Mouse (Mus musculus): ENCODE data around the gene Gabbr2. TPM values are rescaled to one million over a fixed set of nuclear protein-coding genes. Genes with fewer than 3 reads are reported as not detected.

The Gabbr2 gene
- polyA plus RNA-seq, 1 experiment from 2014 or later: 0.17 TPM

DNA sequence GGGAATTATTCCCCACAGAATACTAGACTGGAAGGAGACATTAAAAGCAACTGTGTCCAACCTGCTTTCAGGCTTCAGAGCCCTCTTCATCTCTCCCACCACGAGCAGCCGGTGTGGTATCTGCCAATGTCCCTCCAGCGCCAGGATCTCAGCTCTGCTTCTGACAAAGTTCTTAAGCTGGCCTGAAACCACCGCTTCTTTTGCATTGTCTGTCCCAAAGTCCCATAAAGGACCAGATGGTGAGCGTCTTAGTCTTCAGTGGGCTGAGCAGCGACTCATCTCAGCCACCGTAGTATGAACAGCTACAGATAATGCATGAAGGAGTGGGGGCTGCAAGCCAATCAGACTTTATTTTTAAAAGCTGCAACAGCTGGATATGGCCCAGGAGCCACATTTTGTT, 107.5 kb downstream of the Gabbr2 start:
- Histone ChIP-seq H3K4me3 (ENCODE audit: low read length) (no peak overlapping the region), H3K27ac (ENCODE audit: low read length) (no peak overlapping the region), H3K36me3 (ENCODE audit: control insufficient read depth, insufficient read depth, low read length) (no peaks in the 10 kb centered on the region), H3K4me2 (ENCODE audit: low read depth, low read length) (no peak overlapping the region), H3K9me3 (ENCODE audit: control insufficient read depth, low read length) (no peaks in the 10 kb centered on the region), H3K9ac (ENCODE audit: low read depth, low read length) (no peak overlapping the region), H3K27me3 (replicated peaks; ENCODE audit: control insufficient read depth, insufficient read depth, low read length) (no peaks in the 10 kb centered on the region), H3K4me1 (ENCODE audit: control insufficient read depth, insufficient read depth, low read length) (0 out of 2 replicates have a peak, but pooled peaks cover 6% of the 10 kb centered on the region)
- no peak for ATAC-seq
- WGBS: 51% methylated on average over 7 of the region's 7 CpGs

DNA sequence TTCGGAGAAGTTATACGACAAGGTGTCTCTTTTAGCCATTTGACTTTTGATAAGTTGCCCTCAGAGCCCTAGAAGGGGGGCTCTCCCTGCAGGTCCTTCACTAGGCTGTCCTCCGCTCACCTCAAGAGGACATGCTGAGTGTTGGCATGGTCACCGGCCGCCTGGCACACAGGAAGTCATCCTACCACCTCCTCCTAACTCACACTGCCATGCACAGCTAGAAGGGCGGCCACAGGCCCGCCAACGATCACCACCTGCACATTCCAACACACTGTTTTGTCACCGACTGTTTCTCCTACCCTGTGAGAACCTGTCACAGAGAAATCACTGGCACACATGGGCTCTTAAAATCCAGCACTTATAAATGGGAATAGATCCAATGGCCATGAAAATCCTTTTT, 108.1 kb downstream of the Gabbr2 start:
- WGBS: 67% methylated on average over 9 of the region's 9 CpGs
- Histone ChIP-seq H3K36me3 (ENCODE audit: control insufficient read depth, insufficient read depth, low read length) (no peaks in the 10 kb centered on the region), H3K4me2 (ENCODE audit: low read depth, low read length) (no peak overlapping the region), H3K27ac (ENCODE audit: low read length) (no peak overlapping the region), H3K9ac (ENCODE audit: low read depth, low read length) (no peak overlapping the region), H3K9me3 (ENCODE audit: control insufficient read depth, low read length) (no peaks in the 10 kb centered on the region), H3K4me1 (ENCODE audit: control insufficient read depth, insufficient read depth, low read length) (0 out of 2 replicates have a peak, but pooled peaks cover 6% of the 10 kb centered on the region), H3K4me3 (ENCODE audit: low read length) (no peak overlapping the region), H3K27me3 (replicated peaks; ENCODE audit: control insufficient read depth, insufficient read depth, low read length) (no peaks in the 10 kb centered on the region)
- ATAC-seq: no peak

DNA sequence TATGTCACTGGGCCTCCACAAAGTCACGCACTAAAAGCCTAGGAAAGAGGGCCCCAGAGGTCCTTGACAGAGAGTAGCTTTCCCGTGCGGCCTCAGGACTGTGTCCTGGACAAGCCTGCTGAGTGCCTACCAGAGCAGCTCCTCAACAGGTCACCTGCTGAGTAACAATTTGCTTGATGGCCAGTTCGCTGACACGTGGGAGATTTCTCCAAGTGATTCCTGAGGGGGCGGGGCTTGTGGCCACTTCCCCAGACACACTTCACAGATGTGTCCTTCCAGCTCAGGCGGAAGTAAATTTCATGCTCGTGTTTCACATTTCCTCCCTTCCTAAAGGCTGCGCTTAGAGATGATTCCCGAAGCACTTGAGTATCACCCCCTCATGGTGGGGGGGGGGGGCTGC, 108.6 kb downstream of the Gabbr2 start:
- H3K4me3 ChIP-seq (ENCODE audit: low read length): no peak overlapping the region
- H3K4me1 ChIP-seq (ENCODE audit: control insufficient read depth, insufficient read depth, low read length): 0 out of 2 replicates have a peak, but pooled peaks cover 6% of the 10 kb centered on the region
- WGBS: 48% methylated on average over 10 of the region's 10 CpGs

DNA sequence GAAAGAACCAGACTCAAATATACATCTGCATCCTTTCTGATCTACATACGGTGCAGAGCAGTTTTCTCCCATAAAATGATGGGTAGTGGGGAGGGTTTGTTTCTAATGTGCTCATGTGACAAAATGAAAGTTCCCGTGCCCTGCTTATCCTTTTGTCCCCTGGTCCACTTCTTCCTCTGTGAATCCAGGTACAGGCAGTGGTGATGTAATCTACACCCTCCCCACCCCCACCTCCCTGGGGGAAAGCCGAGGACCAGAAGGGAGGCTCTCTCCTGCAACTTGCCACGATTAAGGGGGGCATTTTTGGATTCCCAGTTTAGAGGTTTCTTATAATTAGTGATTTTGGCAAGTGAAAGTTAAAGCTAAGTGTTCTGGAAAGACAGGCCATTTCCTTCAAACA, 110.4 kb downstream of the Gabbr2 start:
- Histone ChIP-seq H3K4me3 (ENCODE audit: low read length) (no peak overlapping the region), H3K9me3 (ENCODE audit: control insufficient read depth, low read length) (no peaks in the 10 kb centered on the region), H3K9ac (ENCODE audit: low read depth, low read length) (no peak overlapping the region), H3K27me3 (replicated peaks; ENCODE audit: control insufficient read depth, insufficient read depth, low read length) (no peaks in the 10 kb centered on the region), H3K4me2 (ENCODE audit: low read depth, low read length) (no peak overlapping the region), H3K4me1 (ENCODE audit: control insufficient read depth, insufficient read depth, low read length) (0 out of 2 replicates have a peak, but pooled peaks cover 6% of the 10 kb centered on the region), H3K27ac (ENCODE audit: low read length) (no peak overlapping the region), H3K36me3 (ENCODE audit: control insufficient read depth, insufficient read depth, low read length) (no peaks in the 10 kb centered on the region)
- ATAC-seq: no peak
- WGBS: 50% methylated on average over 4 of the region's 4 CpGs

More for the DNA sequence above, 108.6 kb downstream of the Gabbr2 start:
- H3K36me3 ChIP-seq (ENCODE audit: control insufficient read depth, insufficient read depth, low read length): no peaks in the 10 kb centered on the region
- no peaks in the 10 kb centered on the region for H3K9me3 ChIP-seq (ENCODE audit: control insufficient read depth, low read length)
- H3K27ac ChIP-seq (ENCODE audit: low read length): no peak overlapping the region
- no peaks in the 10 kb centered on the region for H3K27me3 ChIP-seq (replicated peaks; ENCODE audit: control insufficient read depth, insufficient read depth, low read length)
- no peak for ATAC-seq
- H3K4me2 ChIP-seq (ENCODE audit: low read depth, low read length): no peak overlapping the region
- H3K9ac ChIP-seq (ENCODE audit: low read depth, low read length): no peak overlapping the region

DNA sequence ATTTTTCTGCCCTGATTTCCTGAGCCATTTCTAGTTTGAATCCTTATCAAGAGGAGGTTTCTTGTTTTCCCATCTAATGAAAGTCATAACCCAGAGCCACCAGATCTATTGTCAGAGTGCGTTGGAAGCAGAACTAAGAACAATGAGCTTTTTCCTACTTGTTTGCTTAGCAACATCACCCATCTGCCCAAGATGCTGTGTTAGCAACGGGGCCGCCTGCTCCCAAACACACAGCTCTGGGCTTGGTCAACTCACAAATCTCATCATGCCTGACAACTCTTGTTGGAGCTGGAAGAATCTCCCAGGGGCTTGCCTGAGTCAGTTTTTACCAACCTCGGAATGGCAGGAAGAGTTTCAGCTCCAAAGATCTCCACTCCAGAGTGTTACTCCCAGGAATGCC, 111.7 kb downstream of the Gabbr2 start:
- Histone ChIP-seq H3K4me3 (ENCODE audit: low read length) (no peak overlapping the region), H3K36me3 (ENCODE audit: control insufficient read depth, insufficient read depth, low read length) (no peaks in the 10 kb centered on the region), H3K9ac (ENCODE audit: low read depth, low read length) (no peak overlapping the region), H3K27ac (ENCODE audit: low read length) (no peak overlapping the region), H3K9me3 (ENCODE audit: control insufficient read depth, low read length) (no peaks in the 10 kb centered on the region), H3K27me3 (replicated peaks; ENCODE audit: control insufficient read depth, insufficient read depth, low read length) (no peaks in the 10 kb centered on the region), H3K4me2 (ENCODE audit: low read depth, low read length) (no peak overlapping the region), H3K4me1 (ENCODE audit: control insufficient read depth, insufficient read depth, low read length) (0 out of 2 replicates have a peak, but pooled peaks cover 6% of the 10 kb centered on the region)
- ATAC-seq: no peak
- 44% methylated on average over 4 of the region's 4 CpGs for WGBS

DNA sequence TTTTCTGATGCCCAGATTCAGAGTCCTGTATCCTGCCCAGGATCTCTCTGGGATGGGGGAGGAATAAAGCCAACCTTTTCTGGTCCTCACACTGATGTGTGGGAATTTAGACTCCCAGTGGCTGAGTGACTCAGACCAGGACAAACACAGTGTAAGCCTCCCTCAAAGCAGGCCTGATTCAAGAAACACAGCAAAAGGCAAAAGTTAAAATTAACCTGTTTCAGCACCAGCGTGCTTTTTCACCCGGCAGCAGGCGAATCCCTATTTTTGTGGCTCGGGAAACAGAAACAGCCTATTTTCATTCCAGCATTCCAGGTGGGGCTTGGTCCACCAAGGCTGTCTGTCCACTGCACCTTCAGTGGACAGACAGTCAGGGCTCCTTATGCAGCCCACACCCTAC, 118.9 kb downstream of the Gabbr2 start:
- Histone ChIP-seq H3K27ac (ENCODE audit: low read length) (no peak overlapping the region), H3K9ac (ENCODE audit: low read depth, low read length) (no peak overlapping the region), H3K4me1 (ENCODE audit: control insufficient read depth, insufficient read depth, low read length) (peaks cover 7% of the 10 kb centered on the region; the same call in 1 of the 2 replicates), H3K27me3 (replicated peaks; ENCODE audit: control insufficient read depth, insufficient read depth, low read length) (0 out of 2 replicates have a peak, but pooled peaks cover 2% of the 10 kb centered on the region), H3K4me2 (ENCODE audit: low read depth, low read length) (no peak overlapping the region), H3K4me3 (ENCODE audit: low read length) (no peak overlapping the region), H3K36me3 (ENCODE audit: control insufficient read depth, insufficient read depth, low read length) (no peaks in the 10 kb centered on the region), H3K9me3 (ENCODE audit: control insufficient read depth, low read length) (no peaks in the 10 kb centered on the region)
- 89% methylated on average over 4 of the region's 4 CpGs for WGBS
- ATAC-seq: no peak

DNA sequence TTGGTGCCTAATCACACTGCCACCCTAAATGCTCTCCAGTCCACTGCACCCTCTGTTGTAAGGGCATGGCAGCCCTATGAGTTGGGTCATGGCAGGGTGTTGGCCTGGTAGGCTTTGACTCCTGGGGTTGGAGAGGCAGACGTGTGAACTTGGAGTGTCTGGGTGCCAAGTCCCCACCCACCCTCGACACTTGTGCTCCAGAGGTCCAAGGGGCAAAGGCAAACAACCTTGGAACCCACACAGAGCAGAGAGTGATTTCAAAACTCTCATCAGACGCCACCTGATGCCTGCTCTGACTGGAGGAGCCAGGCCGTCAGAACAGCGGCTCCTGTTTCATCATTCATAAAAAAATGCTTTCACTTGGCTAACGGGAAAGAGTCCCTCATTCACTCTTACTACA, 121.5 kb downstream of the Gabbr2 start:
- peaks cover 9% of the 10 kb centered on the region; the same call in 1 of the 2 replicates for H3K4me1 ChIP-seq (ENCODE audit: control insufficient read depth, insufficient read depth, low read length)
- no peak overlapping the region for H3K4me2 ChIP-seq (ENCODE audit: low read depth, low read length)
- no peaks in the 10 kb centered on the region for H3K9me3 ChIP-seq (ENCODE audit: control insufficient read depth, low read length)
- WGBS: 38% methylated on average over 6 of the region's 6 CpGs
- no peaks in the 10 kb centered on the region for H3K36me3 ChIP-seq (ENCODE audit: control insufficient read depth, insufficient read depth, low read length)
- H3K27ac ChIP-seq (ENCODE audit: low read length): no peak overlapping the region
- peak; percentile 83 for ATAC-seq
- 0 out of 2 replicates have a peak, but pooled peaks cover 2% of the 10 kb centered on the region for H3K27me3 ChIP-seq (replicated peaks; ENCODE audit: control insufficient read depth, insufficient read depth, low read length)
- no peak overlapping the region for H3K9ac ChIP-seq (ENCODE audit: low read depth, low read length)
- H3K4me3 ChIP-seq (ENCODE audit: low read length): no peak overlapping the region

DNA sequence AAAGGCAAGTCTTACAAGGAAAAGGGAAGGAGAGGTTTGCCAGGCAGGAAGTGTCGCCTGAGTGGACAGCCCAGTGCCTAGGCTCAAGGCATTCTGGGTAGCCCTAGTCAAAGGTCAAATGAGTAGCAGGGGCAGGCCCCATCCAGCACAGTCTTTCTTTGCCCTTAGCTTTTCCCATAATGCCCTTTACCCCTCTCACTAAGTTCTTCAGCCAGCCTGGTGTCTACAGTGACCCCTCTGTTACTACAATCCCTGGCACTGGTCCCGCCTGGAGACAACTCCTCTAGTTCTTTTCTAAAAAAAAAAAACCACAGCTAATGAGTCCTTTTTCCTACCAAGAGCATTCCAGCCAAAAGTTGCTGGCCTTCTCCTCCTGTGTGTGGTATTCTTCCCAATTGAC, 122.3 kb downstream of the Gabbr2 start:
- Histone ChIP-seq H3K27ac (ENCODE audit: low read length) (no peak overlapping the region), H3K9ac (ENCODE audit: low read depth, low read length) (no peak overlapping the region), H3K4me3 (ENCODE audit: low read length) (no peak overlapping the region), H3K9me3 (ENCODE audit: control insufficient read depth, low read length) (no peaks in the 10 kb centered on the region), H3K4me1 (ENCODE audit: control insufficient read depth, insufficient read depth, low read length) (peaks cover 9% of the 10 kb centered on the region; the same call in 1 of the 2 replicates), H3K4me2 (ENCODE audit: low read depth, low read length) (no peak overlapping the region), H3K36me3 (ENCODE audit: control insufficient read depth, insufficient read depth, low read length) (no peaks in the 10 kb centered on the region), H3K27me3 (replicated peaks; ENCODE audit: control insufficient read depth, insufficient read depth, low read length) (0 out of 2 replicates have a peak, but pooled peaks cover 2% of the 10 kb centered on the region)
- ATAC-seq: no peak
- WGBS: 86% methylated on average over 2 of the region's 2 CpGs

DNA sequence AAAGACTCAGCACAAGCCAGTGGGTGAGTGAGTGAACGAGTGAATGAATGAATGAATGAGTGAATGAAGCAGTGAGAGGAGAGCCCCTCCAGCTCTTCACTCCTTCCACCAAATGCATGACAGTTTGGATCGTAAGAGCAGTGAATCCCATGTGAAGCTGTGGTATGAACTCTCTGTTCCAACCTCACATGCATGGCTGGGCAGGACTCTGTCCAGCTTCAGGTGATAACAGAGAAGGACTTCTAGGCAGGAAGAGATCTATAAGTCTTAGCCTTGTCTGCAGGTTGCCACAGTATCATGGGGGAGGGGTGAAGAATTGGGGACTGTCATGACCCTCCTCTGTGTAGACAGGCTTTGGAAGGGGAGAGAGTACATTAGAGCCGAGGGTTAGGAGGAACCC, 122.8 kb downstream of the Gabbr2 start:
- no peak overlapping the region for H3K4me2 ChIP-seq (ENCODE audit: low read depth, low read length)
- ATAC-seq: no peak
- 94% methylated on average over 3 of the region's 3 CpGs for WGBS
- H3K9ac ChIP-seq (ENCODE audit: low read depth, low read length): no peak overlapping the region
- H3K27ac ChIP-seq (ENCODE audit: low read length): no peak overlapping the region
- no peak overlapping the region for H3K4me3 ChIP-seq (ENCODE audit: low read length)
- H3K27me3 ChIP-seq (replicated peaks; ENCODE audit: control insufficient read depth, insufficient read depth, low read length): 0 out of 2 replicates have a peak, but pooled peaks cover 2% of the 10 kb centered on the region
- peaks cover 9% of the 10 kb centered on the region; the same call in 1 of the 2 replicates for H3K4me1 ChIP-seq (ENCODE audit: control insufficient read depth, insufficient read depth, low read length)
- no peaks in the 10 kb centered on the region for H3K36me3 ChIP-seq (ENCODE audit: control insufficient read depth, insufficient read depth, low read length)
- no peaks in the 10 kb centered on the region for H3K9me3 ChIP-seq (ENCODE audit: control insufficient read depth, low read length)

DNA sequence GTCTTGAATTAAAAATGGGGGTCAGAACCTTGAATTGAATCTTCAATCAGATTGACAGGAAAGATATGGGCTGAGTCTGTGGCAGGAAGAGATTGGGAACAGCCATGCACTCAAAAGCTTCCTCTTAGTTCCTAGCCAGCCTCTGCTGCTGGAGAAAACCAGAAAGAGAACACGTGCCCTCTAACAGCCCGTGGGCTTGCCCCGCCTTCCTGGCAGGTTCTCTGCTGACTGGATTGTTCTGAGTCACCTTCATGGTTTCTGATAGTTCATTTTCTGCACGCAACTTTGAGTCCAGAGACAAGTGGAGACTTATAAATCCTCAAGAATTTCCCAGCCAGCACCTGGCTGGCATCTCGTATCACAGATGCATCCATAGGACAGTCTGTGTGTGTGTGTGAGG, 123.5 kb downstream of the Gabbr2 start:
- Histone ChIP-seq H3K9ac (ENCODE audit: low read depth, low read length) (no peak overlapping the region), H3K36me3 (ENCODE audit: control insufficient read depth, insufficient read depth, low read length) (no peaks in the 10 kb centered on the region), H3K4me2 (ENCODE audit: low read depth, low read length) (no peak overlapping the region), H3K9me3 (ENCODE audit: control insufficient read depth, low read length) (no peaks in the 10 kb centered on the region), H3K4me1 (ENCODE audit: control insufficient read depth, insufficient read depth, low read length) (peaks cover 9% of the 10 kb centered on the region; the same call in 1 of the 2 replicates), H3K27ac (ENCODE audit: low read length) (no peak overlapping the region), H3K27me3 (replicated peaks; ENCODE audit: control insufficient read depth, insufficient read depth, low read length) (0 out of 2 replicates have a peak, but pooled peaks cover 2% of the 10 kb centered on the region), H3K4me3 (ENCODE audit: low read length) (no peak overlapping the region)
- no peak for ATAC-seq
- 56% methylated on average over 5 of the region's 5 CpGs for WGBS
